Mouse (Mus musculus): Measurements from ENCODE around the gene Fibp. TPM values are rescaled to one million over a fixed set of nuclear protein-coding genes. Genes with fewer than 3 reads are reported as not detected.
"Not testable (repeated sequence)": the region's sequence is repeated elsewhere in the genome, so short reads cannot be mapped to it uniquely, and the experiment has no call there.

Gene Fibp
- polyA plus RNA-seq, 1 experiment from 2014 or later = 151 TPM

- ATAC-seq (ENCODE audit: low FRiP score) (peak; percentile 72), DNase-seq (ENCODE audit: low spot score) (peak; percentile 84)
- WGBS = 1% methylated on average over 26 of the region's 26 CpGs
- peaks cover 43% of the 10 kb centered on the region for H3K36me3 ChIP-seq (replicated peaks; ENCODE audit: control insufficient read depth, insufficient read depth)
- H3K4me1 ChIP-seq (replicated peaks; ENCODE audit: control insufficient read depth, insufficient read depth, low read length) = peaks cover 30% of the 10 kb centered on the region
- no peaks in the 10 kb centered on the region for H3K27me3 ChIP-seq (ENCODE audit: control insufficient read depth, insufficient read depth, low read length)
- H3K4me2 ChIP-seq (replicated peaks) = peak overlapping the region; percentile 86
- peak overlapping the region; percentile 46 for H3K4me3 ChIP-seq (replicated peaks; ENCODE audit: low read length)
- H3K9ac ChIP-seq = peak overlapping the region; percentile 57
- H3K9me3 ChIP-seq (ENCODE audit: control insufficient read depth, low read length) = no peaks in the 10 kb centered on the region
- H3K27ac ChIP-seq = peak overlapping the region; percentile 99
Measured at GRCm38 (mm10) chr19:5488878-5489571, 28.6 kb downstream of the Fibp start.

DNA sequence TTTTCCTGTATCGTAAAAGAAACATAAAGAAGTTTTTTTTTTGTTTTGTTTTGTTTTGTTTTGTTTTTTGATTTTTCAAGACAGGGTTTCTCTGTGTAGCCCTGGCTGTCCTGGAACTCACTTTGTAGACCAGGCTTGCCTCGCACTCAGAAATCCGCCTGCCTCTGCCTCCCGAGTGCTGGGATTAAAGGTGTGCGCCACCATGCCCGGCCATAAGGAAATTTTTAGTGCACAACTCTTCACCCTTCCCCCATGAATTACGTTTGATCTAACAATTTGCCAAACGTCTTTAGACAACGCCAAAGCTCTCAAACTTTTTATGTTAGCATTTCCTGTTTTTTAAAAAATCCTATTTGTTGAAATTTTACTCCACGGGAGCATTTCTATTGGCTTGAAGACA lies 29.3 kb downstream of the Fibp start:
- peaks cover 43% of the 10 kb centered on the region for H3K36me3 ChIP-seq (replicated peaks; ENCODE audit: control insufficient read depth, insufficient read depth)
- not testable (repeated sequence) for H3K9ac ChIP-seq; H3K27me3 ChIP-seq (ENCODE audit: control insufficient read depth, insufficient read depth, low read length); H3K9me3 ChIP-seq (ENCODE audit: control insufficient read depth, low read length); DNase-seq (ENCODE audit: low spot score); ATAC-seq (ENCODE audit: low FRiP score)
- peaks cover 30% of the 10 kb centered on the region for H3K4me1 ChIP-seq (replicated peaks; ENCODE audit: control insufficient read depth, insufficient read depth, low read length)
- H3K4me2 ChIP-seq (replicated peaks) = peak overlapping the region; percentile 86
- peak overlapping the region; percentile 99 for H3K27ac ChIP-seq
- WGBS = 51% methylated on average over 10 of the region's 10 CpGs
- peak overlapping the region; percentile 77; the same call in 1 of the 2 replicates for H3K4me3 ChIP-seq (replicated peaks; ENCODE audit: low read length)

- DNase-seq (ENCODE audit: low spot score) (peak; percentile 94), ATAC-seq (ENCODE audit: low FRiP score) (peak; percentile 76)
- H3K36me3 ChIP-seq (replicated peaks; ENCODE audit: control insufficient read depth, insufficient read depth) = peaks cover 43% of the 10 kb centered on the region
- peak within 1 kb of the TSS; percentile 77 for H3K4me3 ChIP-seq (replicated peaks; ENCODE audit: low read length)
- no peaks in the 10 kb centered on the region for H3K9me3 ChIP-seq (ENCODE audit: control insufficient read depth, low read length)
- no peaks in the 10 kb centered on the region for H3K27me3 ChIP-seq (ENCODE audit: control insufficient read depth, insufficient read depth, low read length)
- peaks cover 30% of the 10 kb centered on the region for H3K4me1 ChIP-seq (replicated peaks; ENCODE audit: control insufficient read depth, insufficient read depth, low read length)
- peak within 1 kb of the TSS; percentile 86 for H3K4me2 ChIP-seq (replicated peaks)
- peak within 1 kb of the TSS; percentile 93 for H3K9ac ChIP-seq
- H3K27ac ChIP-seq = peak within 1 kb of the TSS; percentile 99
- WGBS = under 1% methylated on average over 59 of the region's 62 CpGs
Measured at GRCm38 (mm10) chr19:5490313-5490897, 30.0 kb downstream of the Fibp start, which contains the start of gene Cfl1. TSS of gene Cfl1 (plus strand) at chr19:5490455.

GRCm38 (mm10) chr19:5490898-5491708 lies 30.7 kb downstream of the Fibp start:
- ATAC-seq (ENCODE audit: low FRiP score) (peak; percentile 44), DNase-seq (ENCODE audit: low spot score) (peak; percentile 75)
- peaks cover 44% of the 10 kb centered on the region for H3K36me3 ChIP-seq (replicated peaks; ENCODE audit: control insufficient read depth, insufficient read depth)
- H3K4me1 ChIP-seq (replicated peaks; ENCODE audit: control insufficient read depth, insufficient read depth, low read length) = peaks cover 30% of the 10 kb centered on the region
- H3K9me3 ChIP-seq (ENCODE audit: control insufficient read depth, low read length) = no peaks in the 10 kb centered on the region
- H3K4me3 ChIP-seq (replicated peaks; ENCODE audit: low read length) = peak overlapping the region; percentile 77
- under 1% methylated on average over 58 of the region's 59 CpGs for WGBS
- H3K9ac ChIP-seq = peak overlapping the region; percentile 93
- H3K27ac ChIP-seq = peak overlapping the region; percentile 99
- H3K27me3 ChIP-seq (ENCODE audit: control insufficient read depth, insufficient read depth, low read length) = no peaks in the 10 kb centered on the region
- peak overlapping the region; percentile 86 for H3K4me2 ChIP-seq (replicated peaks)

DNA sequence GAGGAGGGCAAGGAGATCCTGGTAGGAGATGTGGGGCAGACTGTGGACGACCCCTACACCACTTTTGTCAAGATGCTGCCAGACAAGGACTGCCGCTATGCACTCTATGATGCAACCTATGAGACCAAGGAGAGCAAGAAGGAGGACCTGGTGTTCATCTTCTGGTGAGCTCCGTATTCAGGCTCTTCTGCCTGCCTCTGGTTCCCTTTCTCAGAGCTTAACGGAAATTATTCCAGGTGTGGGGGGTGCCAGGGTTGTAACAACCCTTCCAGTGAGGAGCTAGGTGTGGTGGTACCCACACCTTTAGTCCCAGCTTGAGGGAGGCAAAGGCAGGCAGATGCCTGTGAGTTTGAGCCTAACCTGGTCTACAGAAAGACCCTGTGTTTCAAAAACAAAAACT lies 32.2 kb downstream of the Fibp start:
- H3K4me2 ChIP-seq (replicated peaks) = peak overlapping the region; percentile 86; the same call in 1 of the 2 replicates
- 92% methylated on average over 4 of the region's 4 CpGs for WGBS
- H3K4me1 ChIP-seq (replicated peaks; ENCODE audit: control insufficient read depth, insufficient read depth, low read length) = peaks cover 21% of the 10 kb centered on the region
- ATAC-seq (ENCODE audit: low FRiP score) (no peak), DNase-seq (ENCODE audit: low spot score) (no peak)
- no peak overlapping the region for H3K27ac ChIP-seq
- peaks cover 60% of the 10 kb centered on the region for H3K36me3 ChIP-seq (replicated peaks; ENCODE audit: control insufficient read depth, insufficient read depth)
- H3K9me3 ChIP-seq (ENCODE audit: control insufficient read depth, low read length) = no peaks in the 10 kb centered on the region
- no peak overlapping the region for H3K9ac ChIP-seq
- H3K4me3 ChIP-seq (replicated peaks; ENCODE audit: low read length) = no peak overlapping the region
- no peaks in the 10 kb centered on the region for H3K27me3 ChIP-seq (ENCODE audit: control insufficient read depth, insufficient read depth, low read length)

DNA sequence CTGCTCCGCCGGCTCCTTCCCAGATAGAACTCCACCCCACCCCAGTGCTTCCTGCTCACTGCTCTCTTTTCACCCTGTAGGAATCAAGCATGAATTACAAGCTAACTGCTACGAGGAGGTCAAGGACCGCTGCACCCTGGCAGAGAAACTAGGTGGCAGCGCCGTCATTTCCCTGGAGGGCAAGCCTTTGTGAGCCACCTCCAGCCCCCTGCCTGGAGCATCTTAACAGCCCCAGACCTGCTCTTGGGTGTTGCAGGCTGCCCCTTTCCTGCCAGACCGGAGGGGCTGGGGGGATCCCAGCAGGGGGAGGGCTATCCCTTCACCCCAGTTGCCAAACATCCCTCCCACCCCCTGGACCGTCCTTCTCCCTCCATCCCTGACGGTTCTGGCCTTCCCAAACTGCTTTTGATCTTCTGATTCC lies 32.9 kb downstream of the Fibp start:
- WGBS = 58% methylated on average over 9 of the region's 9 CpGs
- H3K4me3 ChIP-seq (replicated peaks; ENCODE audit: low read length); H3K27ac ChIP-seq; ATAC-seq (ENCODE audit: low FRiP score); H3K27me3 ChIP-seq (ENCODE audit: control insufficient read depth, insufficient read depth, low read length); H3K9me3 ChIP-seq (ENCODE audit: control insufficient read depth, low read length); DNase-seq (ENCODE audit: low spot score); H3K9ac ChIP-seq: not testable (repeated sequence)
- Histone ChIP-seq H3K4me1 (replicated peaks; ENCODE audit: control insufficient read depth, insufficient read depth, low read length) (peaks cover 21% of the 10 kb centered on the region), H3K36me3 (replicated peaks; ENCODE audit: control insufficient read depth, insufficient read depth) (peaks cover 66% of the 10 kb centered on the region), H3K4me2 (replicated peaks) (0 out of 2 replicates have a peak overlapping the region, but pooled peaks have one; percentile 86)

- H3K9me3 ChIP-seq (ENCODE audit: control insufficient read depth, low read length) = no peaks in the 10 kb centered on the region
- H3K36me3 ChIP-seq (replicated peaks; ENCODE audit: control insufficient read depth, insufficient read depth) = peaks cover 69% of the 10 kb centered on the region
Measured at GRCm38 (mm10) chr19:5494314-5494713, 33.9 kb downstream of the Fibp start.

GRCm38 (mm10) chr19:5495353-5496051 lies 35.1 kb downstream of the Fibp start:
- H3K27me3 ChIP-seq (ENCODE audit: control insufficient read depth, insufficient read depth, low read length) = no peaks in the 10 kb centered on the region
- H3K4me2 ChIP-seq (replicated peaks) = no peak overlapping the region
- peaks cover 74% of the 10 kb centered on the region for H3K36me3 ChIP-seq (replicated peaks; ENCODE audit: control insufficient read depth, insufficient read depth)
- DNase-seq (ENCODE audit: low spot score) (no peak), ATAC-seq (ENCODE audit: low FRiP score) (no peak)
- H3K9me3 ChIP-seq (ENCODE audit: control insufficient read depth, low read length) = no peaks in the 10 kb centered on the region
- H3K27ac ChIP-seq = no peak overlapping the region
- 89% methylated on average over 12 of the region's 12 CpGs for WGBS
- H3K4me3 ChIP-seq (replicated peaks; ENCODE audit: low read length) = no peak overlapping the region
- H3K4me1 ChIP-seq (replicated peaks; ENCODE audit: control insufficient read depth, insufficient read depth, low read length) = peaks cover 12% of the 10 kb centered on the region; the same call in 1 of the 2 replicates
- no peak overlapping the region for H3K9ac ChIP-seq

More at GRCm38 (mm10) chr19:5494314-5494713, 33.9 kb downstream of the Fibp start:
- H3K27ac ChIP-seq = no peak overlapping the region
- no peak overlapping the region for H3K4me2 ChIP-seq (replicated peaks)
- no peak overlapping the region for H3K4me3 ChIP-seq (replicated peaks; ENCODE audit: low read length)
- no peak for ATAC-seq (ENCODE audit: low FRiP score)
- no peak for DNase-seq (ENCODE audit: low spot score)
- 94% methylated on average over 3 of the region's 3 CpGs for WGBS
- H3K27me3 ChIP-seq (ENCODE audit: control insufficient read depth, insufficient read depth, low read length) = no peaks in the 10 kb centered on the region
- H3K4me1 ChIP-seq (replicated peaks; ENCODE audit: control insufficient read depth, insufficient read depth, low read length) = peaks cover 19% of the 10 kb centered on the region
- no peak overlapping the region for H3K9ac ChIP-seq
